Mouse (Mus musculus): ENCODE results near the gene Lamtor5.

DNA sequence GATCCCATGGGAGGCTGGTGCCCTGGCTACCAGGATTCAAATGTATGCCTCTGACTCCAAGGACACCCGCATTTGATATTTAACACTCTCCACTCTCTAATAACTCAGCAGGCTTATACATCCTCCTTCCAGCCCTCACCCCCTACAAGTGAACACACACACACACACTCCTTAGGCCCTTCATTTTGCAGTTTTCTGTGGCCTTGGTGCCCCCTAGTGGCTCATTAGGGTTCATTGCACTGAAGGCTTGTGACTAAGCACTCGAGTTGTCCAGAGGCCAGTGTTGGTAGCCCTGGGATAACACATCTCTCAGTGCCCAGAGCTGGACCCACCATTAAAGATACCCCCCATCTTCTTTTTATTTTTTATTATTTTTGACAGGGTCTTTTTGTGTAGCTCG lies 4.8 kb upstream of the Lamtor5 start:
- peak; percentile 91 for TF ChIP-seq CTCF (IDR thresholded peaks at IDR 0.05; ENCODE audit: low read depth)
- TF ChIP-seq EP300 (optimal IDR thresholded peaks at IDR 0.05): no peak

All from stomach, postnatal 0 days (tissue).